Mouse (Mus musculus): ENCODE results near the gene Rec114. TPM values are rescaled to one million over a fixed set of nuclear protein-coding genes. Genes with fewer than 3 reads are reported as not detected.

Gene Rec114
- polyA plus RNA-seq, 1 experiment from 2014 or later, result 1.4 TPM

DNA sequence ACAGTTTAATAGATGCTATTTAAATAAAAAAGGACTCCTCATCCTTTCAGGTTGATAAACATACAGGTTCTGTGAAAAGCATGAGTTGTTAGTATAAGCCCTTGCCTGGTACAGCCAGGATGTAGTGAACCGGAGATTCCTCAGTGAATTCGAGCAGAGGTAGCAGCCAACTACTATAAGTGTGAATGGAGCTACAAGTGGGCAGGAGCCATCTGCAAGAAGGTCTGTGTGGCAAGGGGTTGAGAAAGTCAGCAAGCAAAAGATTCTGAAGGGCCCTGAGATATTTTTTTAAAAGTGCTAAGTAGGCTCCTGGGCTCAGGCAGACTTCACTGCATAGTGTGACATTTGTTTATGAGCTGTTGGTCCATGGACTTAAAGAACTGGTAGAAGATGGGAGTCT, 86.9 kb downstream of the Rec114 start:
- Histone ChIP-seq H3K9me3 (replicated peaks) (no peaks in the 10 kb centered on the region), H3K4me1 (no peaks in the 10 kb centered on the region), H3K36me3 (peaks cover 18% of the 10 kb centered on the region), H3K27me3 (ENCODE audit: low read depth, poor library complexity, severe bottlenecking) (no peaks in the 10 kb centered on the region), H3K4me3 (no peak overlapping the region), H3K27ac (no peak overlapping the region)
- WGBS, result 95% methylated on average over 2 of the region's 2 CpGs
- no peak for DNase-seq (ENCODE audit: low spot score)

DNA sequence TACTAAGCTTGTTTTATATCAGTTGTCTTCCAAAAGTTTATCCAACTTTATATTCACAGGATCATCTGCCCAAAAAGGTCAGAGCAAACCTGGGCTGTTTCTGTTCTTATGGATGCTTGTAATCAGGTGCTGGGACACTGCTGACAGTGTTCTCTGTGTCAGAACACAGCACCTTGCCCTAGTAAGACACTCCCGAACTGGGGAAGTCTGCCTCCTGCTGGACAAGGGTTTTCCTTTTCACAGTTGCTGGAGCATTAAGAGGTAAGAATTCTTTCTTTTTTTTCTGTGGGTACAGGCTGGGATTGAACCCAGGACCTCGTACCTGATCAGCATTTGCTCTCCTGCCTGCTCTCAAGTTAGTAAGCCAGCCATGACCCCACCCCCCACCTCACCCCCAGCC, 87.4 kb downstream of the Rec114 start:
- H3K9me3 ChIP-seq (replicated peaks), result no peaks in the 10 kb centered on the region
- H3K27ac ChIP-seq, result no peak overlapping the region
- DNase-seq (ENCODE audit: low spot score), result no peak
- H3K4me3 ChIP-seq, result no peak overlapping the region
- WGBS, result 69% methylated on average over 2 of the region's 2 CpGs
- H3K27me3 ChIP-seq (ENCODE audit: low read depth, poor library complexity, severe bottlenecking), result no peaks in the 10 kb centered on the region
- H3K36me3 ChIP-seq, result peaks cover 21% of the 10 kb centered on the region
- H3K4me1 ChIP-seq, result no peaks in the 10 kb centered on the region

DNA sequence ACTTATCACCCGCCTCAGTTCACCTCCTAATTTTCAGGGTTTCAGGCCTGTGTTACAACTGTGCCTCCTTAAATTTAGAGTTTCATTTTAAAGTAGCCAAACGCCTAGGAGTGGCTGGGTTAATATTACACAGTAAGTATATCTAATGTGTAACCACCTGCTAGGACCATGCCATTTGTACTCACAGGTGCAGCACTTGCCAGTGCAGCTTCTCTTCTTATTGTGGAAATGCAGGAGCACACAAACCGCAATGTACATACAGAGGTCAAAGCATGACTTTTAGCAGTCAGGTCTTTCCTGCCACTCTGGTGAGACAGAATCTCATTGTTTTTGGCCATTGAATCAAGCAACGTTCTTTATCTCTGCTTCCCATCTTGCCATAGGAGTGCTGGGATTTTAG, 89.3 kb downstream of the Rec114 start:
- H3K4me3 ChIP-seq, result no peak overlapping the region
- no peaks in the 10 kb centered on the region for H3K4me1 ChIP-seq
- H3K27ac ChIP-seq, result no peak overlapping the region
- DNase-seq (ENCODE audit: low spot score), result no peak
- no peaks in the 10 kb centered on the region for H3K27me3 ChIP-seq (ENCODE audit: low read depth, poor library complexity, severe bottlenecking)
- no peaks in the 10 kb centered on the region for H3K9me3 ChIP-seq (replicated peaks)
- 90% methylated on average over 4 of the region's 4 CpGs for WGBS
- H3K36me3 ChIP-seq, result peaks cover 19% of the 10 kb centered on the region

DNA sequence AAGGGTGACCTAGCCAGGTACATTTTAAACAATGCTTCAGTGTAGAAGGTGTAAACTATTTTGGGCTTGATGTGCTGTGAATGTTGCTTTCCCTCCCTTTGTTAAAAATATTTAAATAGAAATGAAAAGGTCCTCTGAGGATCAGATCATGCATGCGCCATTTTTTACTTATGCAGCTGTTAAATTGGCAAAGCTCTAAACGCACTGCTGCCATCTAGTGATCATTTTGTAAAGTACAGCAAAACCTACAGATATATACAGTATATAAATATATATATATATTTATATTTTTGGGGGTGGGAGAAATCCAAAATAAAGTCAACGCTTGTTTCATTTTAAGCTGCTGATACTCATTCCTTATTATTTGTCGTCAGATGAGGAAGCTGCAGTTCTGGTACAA, 91.8 kb downstream of the Rec114 start:
- 68% methylated on average over 4 of the region's 4 CpGs for WGBS
- Histone ChIP-seq H3K9me3 (replicated peaks) (no peaks in the 10 kb centered on the region), H3K4me3 (no peak overlapping the region), H3K4me1 (no peaks in the 10 kb centered on the region), H3K27ac (no peak overlapping the region), H3K27me3 (ENCODE audit: low read depth, poor library complexity, severe bottlenecking) (no peaks in the 10 kb centered on the region), H3K36me3 (peaks cover 6% of the 10 kb centered on the region)
- no peak for DNase-seq (ENCODE audit: low spot score)

DNA sequence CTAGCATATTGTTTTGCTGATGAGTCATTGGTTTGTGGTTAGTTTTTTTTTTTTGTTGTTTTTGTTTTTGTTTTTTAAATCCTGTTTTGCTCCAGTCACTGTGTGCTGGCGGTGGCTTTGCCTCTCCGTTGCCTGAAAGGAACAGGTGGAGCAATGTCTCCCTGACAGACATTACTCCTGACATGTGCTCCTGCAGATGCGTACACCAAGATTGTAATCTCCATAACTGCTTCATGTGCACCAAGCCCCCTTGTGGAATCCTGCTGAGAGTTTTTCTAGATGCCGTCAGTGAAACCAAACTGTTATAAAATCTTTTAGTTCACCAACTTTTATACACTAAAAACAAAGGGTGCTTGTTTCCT, 94.5 kb downstream of the Rec114 start:
- no peak for DNase-seq (ENCODE audit: low spot score)
- Histone ChIP-seq H3K4me3 (no peak overlapping the region), H3K27me3 (ENCODE audit: low read depth, poor library complexity, severe bottlenecking) (no peaks in the 10 kb centered on the region), H3K36me3 (peaks cover 22% of the 10 kb centered on the region), H3K9me3 (replicated peaks) (no peaks in the 10 kb centered on the region), H3K4me1 (no peaks in the 10 kb centered on the region), H3K27ac (no peak overlapping the region)
- 90% methylated on average over 4 of the region's 4 CpGs for WGBS

DNA sequence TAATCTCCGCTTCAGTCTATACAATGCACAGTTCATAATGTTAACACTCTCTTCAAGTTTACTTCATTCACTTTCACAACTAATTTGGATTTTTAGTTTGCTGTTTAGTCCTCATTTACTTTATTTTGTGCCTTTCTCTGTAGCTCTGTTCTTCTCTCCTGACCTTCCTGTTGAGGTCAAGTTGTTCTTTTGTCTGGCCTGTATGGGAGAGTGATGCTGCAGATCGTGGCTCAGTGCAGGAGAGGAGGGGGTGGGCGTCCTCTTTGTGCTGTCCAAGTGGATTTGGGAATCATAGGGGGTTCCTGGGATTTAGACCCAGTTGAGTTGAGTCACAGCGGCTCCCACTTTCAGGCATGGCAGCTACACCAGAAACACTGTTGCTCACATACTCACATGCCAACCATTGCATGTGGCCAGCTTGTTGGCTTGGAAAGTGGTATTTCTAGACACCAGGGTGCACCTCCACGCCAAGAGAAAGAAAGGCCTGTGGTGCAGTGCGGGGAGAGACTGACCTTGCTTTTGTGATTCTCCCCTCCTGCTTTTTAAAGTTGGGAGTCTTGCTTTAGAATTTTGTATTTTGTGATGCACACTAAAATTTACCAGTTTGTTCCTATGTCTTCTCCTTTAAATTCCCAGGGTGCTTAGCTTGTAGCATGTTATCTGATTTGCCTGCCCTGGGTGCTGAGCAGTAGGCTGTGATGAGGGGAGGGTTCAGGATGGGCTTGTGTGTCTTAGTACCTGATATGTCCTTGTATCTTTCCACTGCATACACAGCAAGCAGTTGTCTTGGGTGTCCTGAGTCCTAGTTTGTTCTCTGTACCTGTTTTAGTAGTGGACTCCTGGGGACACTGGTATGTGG, 95.1 kb downstream of the Rec114 start:
- Histone ChIP-seq H3K27ac (no peak overlapping the region), H3K9me3 (replicated peaks) (no peaks in the 10 kb centered on the region), H3K36me3 (peaks cover 28% of the 10 kb centered on the region), H3K27me3 (ENCODE audit: low read depth, poor library complexity, severe bottlenecking) (no peaks in the 10 kb centered on the region), H3K4me1 (no peaks in the 10 kb centered on the region), H3K4me3 (no peak overlapping the region)
- DNase-seq (ENCODE audit: low spot score), result no peak
- WGBS, result 91% methylated on average over 6 of the region's 6 CpGs

DNA sequence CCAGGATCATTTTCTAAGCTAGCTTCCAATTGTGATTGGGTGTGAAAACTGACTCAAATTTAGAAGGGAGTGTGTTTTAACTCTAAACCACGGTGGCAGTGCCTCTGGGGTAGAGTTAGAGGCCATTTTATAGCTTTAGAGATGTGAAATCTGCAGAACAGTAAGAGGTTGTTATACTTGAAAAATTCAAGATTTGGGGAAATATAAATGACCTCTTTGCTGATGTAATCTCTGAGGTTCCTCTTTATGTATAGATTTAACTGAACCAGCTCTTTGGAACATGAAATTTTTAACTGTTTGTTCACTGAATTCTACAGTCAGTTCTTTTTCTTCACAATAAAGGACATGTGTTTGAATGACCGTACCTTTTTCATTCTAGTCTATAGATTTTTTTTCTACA, 113.3 kb downstream of the Rec114 start:
- WGBS, result 83% methylated on average over 2 of the region's 2 CpGs
- no peaks in the 10 kb centered on the region for H3K4me1 ChIP-seq
- H3K9me3 ChIP-seq (replicated peaks), result no peaks in the 10 kb centered on the region

DNA sequence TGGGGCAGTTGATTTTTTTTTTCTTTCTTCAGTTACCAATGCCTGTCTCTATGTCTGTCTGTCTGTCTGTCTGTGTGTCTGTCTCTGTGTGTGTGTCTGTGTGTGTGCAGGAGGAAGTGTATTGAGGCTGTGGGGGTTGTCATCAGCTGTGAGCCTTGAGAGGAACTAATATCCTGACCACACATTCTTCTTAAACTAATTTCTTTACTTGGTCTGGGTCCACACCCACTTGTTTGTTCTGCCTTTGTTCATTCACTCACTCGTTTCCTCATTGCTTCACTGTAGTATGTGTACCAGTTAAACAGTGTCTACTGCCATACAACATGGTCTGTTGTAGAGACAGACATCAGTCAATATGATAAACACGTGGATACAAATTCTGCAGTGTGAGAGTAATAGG, 116.6 kb downstream of the Rec114 start:
- Histone ChIP-seq H3K27me3 (ENCODE audit: low read depth, poor library complexity, severe bottlenecking) (no peaks in the 10 kb centered on the region), H3K4me3 (no peak overlapping the region), H3K27ac (no peak overlapping the region), H3K9me3 (replicated peaks) (no peaks in the 10 kb centered on the region), H3K36me3 (peaks cover 48% of the 10 kb centered on the region), H3K4me1 (no peaks in the 10 kb centered on the region)
- DNase-seq (ENCODE audit: low spot score), result no peak
- WGBS, result 88% methylated on average over 2 of the region's 2 CpGs

More for the DNA sequence above, 113.3 kb downstream of the Rec114 start:
- H3K27me3 ChIP-seq (ENCODE audit: low read depth, poor library complexity, severe bottlenecking), result no peaks in the 10 kb centered on the region
- H3K27ac ChIP-seq, result no peak overlapping the region
- H3K4me3 ChIP-seq, result no peak overlapping the region
- no peak for DNase-seq (ENCODE audit: low spot score)
- H3K36me3 ChIP-seq, result peaks cover 62% of the 10 kb centered on the region

DNA sequence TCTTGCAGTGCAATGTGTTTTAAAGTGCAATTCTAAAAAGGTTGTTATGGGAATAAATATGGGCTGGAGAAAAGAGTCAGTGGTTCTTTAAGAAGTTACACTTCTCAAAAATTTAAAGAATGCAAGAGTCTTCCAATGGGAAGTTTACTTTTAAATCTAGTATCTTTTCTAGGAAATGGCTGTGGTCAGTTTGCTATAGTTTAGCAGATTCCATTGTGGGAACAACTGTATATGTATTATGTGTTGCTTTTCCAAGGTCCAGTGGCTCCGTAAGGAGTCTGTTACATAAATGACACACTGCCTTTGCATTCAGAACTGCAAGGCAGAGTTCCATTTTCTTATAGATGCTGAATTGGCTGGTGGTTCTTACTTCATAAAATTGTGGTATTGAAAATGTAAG, 120.8 kb downstream of the Rec114 start:
- 98% methylated on average over 1 of the region's 1 CpGs for WGBS
- no peak for DNase-seq (ENCODE audit: low spot score)

DNA sequence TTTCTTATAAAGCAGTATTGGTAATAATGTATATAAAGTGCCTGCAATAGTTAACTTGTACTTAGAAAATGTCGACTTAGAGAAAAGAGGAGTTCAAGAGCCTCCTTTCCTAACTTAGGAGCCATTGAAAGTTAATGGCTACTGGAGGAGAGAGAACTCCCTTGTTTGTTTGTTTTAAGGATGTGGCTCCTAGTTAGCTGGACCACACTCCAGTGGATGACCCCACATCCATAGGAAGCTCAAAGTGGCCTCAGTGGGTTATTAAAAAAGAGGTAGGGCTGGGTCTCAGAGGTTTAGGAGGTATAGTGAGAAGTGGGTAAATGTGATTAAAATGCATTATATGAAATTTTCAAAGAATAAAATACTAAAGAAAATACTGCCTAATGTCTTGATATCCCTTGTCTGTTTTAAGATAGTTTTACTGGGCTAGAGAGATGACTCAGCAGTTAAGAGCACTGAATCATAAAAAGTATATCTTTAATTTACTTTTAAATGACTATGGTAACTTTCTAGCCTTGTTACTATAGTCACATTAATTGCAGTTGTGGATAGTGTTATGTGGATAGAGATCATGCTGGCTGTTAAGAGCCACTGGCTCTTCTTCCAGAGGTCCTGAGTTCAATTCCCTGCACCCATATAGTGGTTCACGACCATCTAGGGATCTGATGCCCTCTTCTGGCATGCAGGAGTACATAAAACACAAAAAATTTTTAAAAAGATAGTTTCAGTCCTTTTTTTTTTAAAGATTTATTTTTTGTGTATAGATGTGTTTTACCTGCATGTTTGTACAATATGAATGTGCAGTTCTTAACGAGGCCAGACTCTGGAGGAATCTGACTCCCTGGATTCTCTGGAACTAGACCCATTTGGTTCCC, 128.5 kb downstream of the Rec114 start:
- H3K9me3 ChIP-seq (replicated peaks), result no peaks in the 10 kb centered on the region
- no peaks in the 10 kb centered on the region for H3K27me3 ChIP-seq (ENCODE audit: low read depth, poor library complexity, severe bottlenecking)
- DNase-seq (ENCODE audit: low spot score), result no peak
- 85% methylated on average over 3 of the region's 3 CpGs for WGBS
- no peak overlapping the region for H3K27ac ChIP-seq
- no peaks in the 10 kb centered on the region for H3K36me3 ChIP-seq
- H3K4me1 ChIP-seq, result no peaks in the 10 kb centered on the region
- no peak overlapping the region for H3K4me3 ChIP-seq

More for the DNA sequence above, 120.8 kb downstream of the Rec114 start:
- Histone ChIP-seq H3K4me3 (no peak overlapping the region), H3K27ac (no peak overlapping the region), H3K4me1 (no peaks in the 10 kb centered on the region), H3K9me3 (replicated peaks) (no peaks in the 10 kb centered on the region), H3K27me3 (ENCODE audit: low read depth, poor library complexity, severe bottlenecking) (no peaks in the 10 kb centered on the region), H3K36me3 (peaks cover 23% of the 10 kb centered on the region)

DNA sequence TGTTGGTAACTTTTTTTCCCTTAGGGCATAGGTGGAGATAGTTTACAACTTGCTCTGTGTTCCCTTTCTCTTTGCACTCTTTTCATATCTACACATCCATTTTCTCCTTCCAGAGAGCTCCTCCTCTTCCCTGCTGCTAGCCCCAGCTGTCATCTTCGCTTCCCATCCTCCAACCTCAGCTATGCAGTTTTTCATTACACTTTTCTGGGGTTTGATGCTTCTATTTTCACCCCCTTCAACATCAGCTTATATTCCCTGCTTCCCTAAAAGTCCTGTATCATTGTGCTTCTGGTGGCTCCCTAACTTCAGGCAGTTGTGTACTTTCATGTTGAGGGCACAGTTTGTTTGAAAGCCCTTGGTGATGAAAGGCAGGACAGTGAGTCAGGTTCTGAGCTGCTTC, 130.0 kb downstream of the Rec114 start:
- Histone ChIP-seq H3K27ac (no peak overlapping the region), H3K4me1 (no peaks in the 10 kb centered on the region), H3K27me3 (ENCODE audit: low read depth, poor library complexity, severe bottlenecking) (no peaks in the 10 kb centered on the region), H3K4me3 (no peak overlapping the region), H3K9me3 (replicated peaks) (no peaks in the 10 kb centered on the region), H3K36me3 (no peaks in the 10 kb centered on the region)
- WGBS, result 93% methylated on average over 1 of the region's 1 CpGs
- DNase-seq (ENCODE audit: low spot score), result no peak
